Mouse (Mus musculus) stomach, postnatal 0 days (tissue): ENCODE measurements at regions not wholly inside any gene's neighbourhood (a gene's known extent, or its start where the extent isn't known, plus 50 kb on each side); places are given as distances from the start of the nearest gene placed in this dataset.
"Not testable (repeated sequence)": the region's sequence is repeated elsewhere in the genome, so short reads cannot be mapped to it uniquely, and the experiment has no call there.

Experiments used
- ATAC-seq: fragments of 200-750 bp; cut with Nextera tagmentation; 2 replicates; pipeline ENCODE4 v1.8.0; 2017; ENCODE audit not compliant: low FRiP score, low TSS enrichment
- DNase-seq: peaks from one replicate; pipeline ENCODE4 v3.0.0-alpha.2; 2016; ENCODE audit warnings: low spot score
- H3K27ac ChIP-seq: fragments of 300-500 bp; sonication (generic); replicated peaks from 2 replicates; pipeline ENCODE4 v1.5.1; 2014; ENCODE audit warnings: mild to moderate bottlenecking, control low read depth
- H3K27me3 ChIP-seq: fragments of 300-500 bp; sonication (generic); 2 replicates; pipeline ENCODE4 v1.6.1; 2014; ENCODE audit warnings: low read length; ENCODE audit not compliant: control insufficient read depth, insufficient read depth
- H3K36me3 ChIP-seq: fragments of 300-500 bp; sonication (generic); 2 replicates; pipeline ENCODE4 v1.6.1; 2014; ENCODE audit warnings: low read length, mixed read lengths; ENCODE audit not compliant: control insufficient read depth, insufficient read depth
- H3K4me1 ChIP-seq: fragments of 300-500 bp; sonication (generic); replicated peaks from 2 replicates; pipeline ENCODE4 v1.6.1; 2014; ENCODE audit warnings: antibody characterized with exemption; ENCODE audit not compliant: control insufficient read depth, insufficient read depth
- H3K4me2 ChIP-seq: fragments of 300-500 bp; sonication (generic); replicated peaks from 2 replicates; pipeline ENCODE4 v1.6.1; 2014; ENCODE audit warnings: low read depth, mild to moderate bottlenecking, control low read depth, moderate library complexity
- H3K4me3 ChIP-seq: fragments of 300-500 bp; sonication (generic); 2 replicates; pipeline ENCODE4 v1.5.1; 2014; ENCODE audit warnings: low read depth, low read length, control low read depth
- H3K9ac ChIP-seq: fragments of 300-500 bp; sonication (generic); 2 replicates; pipeline ENCODE4 v1.6.1; 2014; ENCODE audit warnings: mild to moderate bottlenecking, low read length, control low read depth, mixed read lengths
- H3K9me3 ChIP-seq: fragments of 300-500 bp; sonication (generic); 2 replicates; pipeline ENCODE4 v1.6.1; 2016; ENCODE audit warnings: low read length; ENCODE audit not compliant: control insufficient read depth
- CTCF ChIP-seq: IDR thresholded peaks from 2 replicates; pipeline ENCODE4 v1.5.1; 2016; ENCODE audit warnings: antibody characterized with exemption, low read depth, mild to moderate bottlenecking, moderate library complexity
- EP300 ChIP-seq: optimal IDR thresholded peaks from 2 replicates; pipeline ENCODE3; 2016; ENCODE audit warnings: antibody characterized with exemption
- WGBS: fragments of 180-500 bp; shearing (Covaris S2); extraction: QIAGEN DNeasy Blood & Tissue Kit; methylation state at CpG from one replicate; pipeline ENCODE4 v1.1.7; 2014; 5-methylcytosine and 5-hydroxymethylcytosine counted together

DNA sequence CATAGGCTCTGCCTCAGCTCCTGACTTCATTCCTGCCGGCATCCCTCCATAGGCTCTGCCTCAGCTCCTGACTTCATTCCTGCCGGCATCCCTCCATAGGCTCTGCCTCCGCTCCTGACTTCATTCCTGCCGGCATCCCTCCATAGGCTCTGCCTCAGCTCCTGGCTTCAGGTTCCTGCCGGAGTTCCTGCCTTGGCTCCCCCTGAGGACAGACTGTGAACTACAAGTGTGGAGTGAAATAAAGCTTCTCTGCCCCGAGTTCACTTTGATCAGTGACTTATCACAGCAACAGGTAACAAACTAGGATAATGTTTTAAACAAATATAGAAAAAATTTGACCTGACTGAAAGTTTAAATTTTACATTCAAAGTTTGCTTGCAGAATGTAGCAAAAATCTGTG, 348.5 kb downstream of the Abcc12 start:
- H3K27me3 ChIP-seq, H3K4me2 ChIP-seq, ATAC-seq, H3K9me3 ChIP-seq, H3K4me1 ChIP-seq, DNase-seq, H3K36me3 ChIP-seq, H3K27ac ChIP-seq, H3K9ac ChIP-seq, H3K4me3 ChIP-seq: not testable (repeated sequence)
- WGBS = 80% methylated on average over 5 of the region's 6 CpGs
- peak; percentile 31 for TF ChIP-seq CTCF

- 66% methylated on average over 4 of the region's 4 CpGs for WGBS
- no peak overlapping the region for H3K4me3 ChIP-seq
- H3K4me2 ChIP-seq = no peak overlapping the region
- no peaks in the 10 kb centered on the region for H3K4me1 ChIP-seq
- H3K9me3 ChIP-seq = no peaks in the 10 kb centered on the region
- H3K36me3 ChIP-seq = no peaks in the 10 kb centered on the region
- TF ChIP-seq EP300 (no peak), CTCF (no peak)
- H3K9ac ChIP-seq = no peak overlapping the region
- no peak overlapping the region for H3K27ac ChIP-seq
- ATAC-seq (no peak), DNase-seq (no peak)
- H3K27me3 ChIP-seq = no peaks in the 10 kb centered on the region
These were observed 355.6 kb downstream of the Abcc12 start for GRCm38 (mm10) chr8:86224851-86225250.

DNA sequence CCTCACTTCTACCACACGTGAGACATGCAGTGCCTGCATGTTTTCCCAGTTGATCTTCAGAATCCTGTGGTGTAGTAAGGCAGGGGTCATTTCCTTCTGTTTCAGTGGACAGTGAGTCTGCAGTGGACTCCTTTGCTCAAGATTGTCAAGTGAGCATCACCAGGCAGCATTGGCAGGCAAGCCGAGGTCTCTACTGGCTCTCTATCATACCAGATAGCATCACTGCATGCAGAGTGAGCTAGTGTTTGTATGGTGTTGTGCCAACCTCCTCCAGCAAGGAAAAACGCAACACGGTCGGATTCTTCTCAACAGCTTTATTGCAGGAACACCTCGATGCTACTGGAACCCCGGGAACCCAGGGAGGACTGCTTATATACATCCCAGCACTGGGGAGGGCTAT, 357.8 kb downstream of the Abcc12 start:
- H3K27ac ChIP-seq = no peak overlapping the region
- H3K27me3 ChIP-seq = no peaks in the 10 kb centered on the region
- no peak overlapping the region for H3K9ac ChIP-seq
- no peaks in the 10 kb centered on the region for H3K36me3 ChIP-seq
- H3K9me3 ChIP-seq = no peaks in the 10 kb centered on the region
- 88% methylated on average over 7 of the region's 7 CpGs for WGBS
- DNase-seq = no peak
- no peak for TF ChIP-seq CTCF
- no peaks in the 10 kb centered on the region for H3K4me1 ChIP-seq
- ATAC-seq = no peak
- H3K4me3 ChIP-seq = no peak overlapping the region
- H3K4me2 ChIP-seq = no peak overlapping the region

- DNase-seq = no peak
- Histone ChIP-seq H3K4me3 (no peak overlapping the region), H3K9ac (no peak overlapping the region), H3K9me3 (no peaks in the 10 kb centered on the region), H3K36me3 (no peaks in the 10 kb centered on the region), H3K27me3 (no peaks in the 10 kb centered on the region), H3K4me2 (no peak overlapping the region), H3K27ac (no peak overlapping the region), H3K4me1 (no peaks in the 10 kb centered on the region)
- WGBS = 69% methylated on average over 4 of the region's 4 CpGs
- no peak for TF ChIP-seq EP300
- TF ChIP-seq CTCF = no peak
- no peak for ATAC-seq
These were observed 358.3 kb downstream of the Abcc12 start for GRCm38 (mm10) chr8:86222228-86222627.

GRCm38 (mm10) chr8:86214399-86214798, 366.1 kb downstream of the Abcc12 start:
- Histone ChIP-seq H3K4me1 (no peaks in the 10 kb centered on the region), H3K4me3 (no peak overlapping the region), H3K9ac (no peak overlapping the region), H3K27ac (no peak overlapping the region), H3K36me3 (no peaks in the 10 kb centered on the region), H3K9me3 (no peaks in the 10 kb centered on the region), H3K4me2 (no peak overlapping the region), H3K27me3 (no peaks in the 10 kb centered on the region)
- no peak for ATAC-seq
- 88% methylated on average over 8 of the region's 8 CpGs for WGBS
- no peak for DNase-seq
- TF ChIP-seq CTCF (no peak), EP300 (no peak)

GRCm38 (mm10) chr8:86212461-86212860, 368.0 kb downstream of the Abcc12 start:
- H3K27ac ChIP-seq = no peak overlapping the region
- no peak overlapping the region for H3K9ac ChIP-seq
- no peak for ATAC-seq
- no peaks in the 10 kb centered on the region for H3K4me1 ChIP-seq
- no peaks in the 10 kb centered on the region for H3K27me3 ChIP-seq
- 90% methylated on average over 2 of the region's 2 CpGs for whole genome bisulfite sequencing
- TF ChIP-seq CTCF (no peak), EP300 (no peak)
- H3K36me3 ChIP-seq = no peaks in the 10 kb centered on the region
- no peak overlapping the region for H3K4me2 ChIP-seq
- no peak overlapping the region for H3K4me3 ChIP-seq
- DNase-seq = no peak
- no peaks in the 10 kb centered on the region for H3K9me3 ChIP-seq
